Mouse (Mus musculus) hindbrain, embryonic 10.5 days (tissue): ENCODE measurements around the gene Ebf4. TPM values are rescaled to one million over a fixed set of nuclear protein-coding genes. Genes with fewer than 3 reads are reported as not detected.

Experiments used
- DNase-seq: peaks from one replicate; pipeline ENCODE4 v3.0.0-alpha.2; 2017; ENCODE audit warnings: low spot score
- H3K27ac ChIP-seq: fragments of 300-500 bp; sonication (generic); 2 replicates; pipeline ENCODE4 v1.5.1; 2016; ENCODE audit warnings: mild to moderate bottlenecking, moderate library complexity
- H3K27me3 ChIP-seq: fragments of 300-500 bp; sonication (generic); 2 replicates; pipeline ENCODE4 v1.6.1; 2016; ENCODE audit warnings: mild to moderate bottlenecking; ENCODE audit not compliant: poor library complexity, insufficient read depth, severe bottlenecking
- H3K36me3 ChIP-seq: fragments of 300-500 bp; sonication (generic); 2 replicates; pipeline ENCODE4 v1.6.1; 2016; ENCODE audit warnings: mild to moderate bottlenecking, moderate library complexity
- H3K4me1 ChIP-seq: fragments of 300-500 bp; sonication (generic); replicated peaks from 2 replicates; pipeline ENCODE4 v1.6.1; 2016; ENCODE audit warnings: mild to moderate bottlenecking
- H3K4me3 ChIP-seq: fragments of 300-500 bp; sonication (generic); 2 replicates; pipeline ENCODE4 v1.5.1; 2016; ENCODE audit warnings: mild to moderate bottlenecking, moderate library complexity
- H3K9me3 ChIP-seq: fragments of 300-500 bp; sonication (generic); 2 replicates; pipeline ENCODE4 v1.6.1; 2016; ENCODE audit warnings: mild to moderate bottlenecking, moderate library complexity
- WGBS: fragments of 180-500 bp; shearing (Covaris S2); methylation state at CpG from one replicate; pipeline ENCODE4 v1.1.7; 2016; 5-methylcytosine and 5-hydroxymethylcytosine counted together
- polyA plus RNA-seq: library from polyadenylated mRNA; unstranded; fragments of >200 nt; fragmentation: Nextera tagmentation; extraction: Ambion mirVana; gene quantifications from 2 replicates; pipeline ENCODE4 v1.2.1, GENCODE M21; 2016

Gene Ebf4
- polyA plus RNA-seq, 1 experiment from 2014 or later: 0.95 TPM

- Histone ChIP-seq H3K4me1 (no peaks in the 10 kb centered on the region), H3K36me3 (peaks cover 72% of the 10 kb centered on the region), H3K4me3 (no peak overlapping the region), H3K9me3 (no peaks in the 10 kb centered on the region), H3K27ac (no peak overlapping the region), H3K27me3 (peaks cover 7% of the 10 kb centered on the region)
- DNase-seq: no peak
- 49% methylated on average over 4 of the region's 4 CpGs for WGBS
Observed at GRCm38 (mm10) chr2:130303014-130303413, 8.0 kb downstream of the Ebf4 start.

GRCm38 (mm10) chr2:130327057-130327456 lies 32.1 kb downstream of the Ebf4 start:
- no peaks in the 10 kb centered on the region for H3K9me3 ChIP-seq
- H3K27ac ChIP-seq: no peak overlapping the region
- H3K27me3 ChIP-seq: no peaks in the 10 kb centered on the region
- no peaks in the 10 kb centered on the region for H3K36me3 ChIP-seq
- no peak overlapping the region for H3K4me3 ChIP-seq
- DNase-seq: no peak
- 79% methylated on average over 1 of the region's 1 CpGs for WGBS
- no peaks in the 10 kb centered on the region for H3K4me1 ChIP-seq

- 87% methylated on average over 2 of the region's 2 CpGs for WGBS
- H3K9me3 ChIP-seq: no peaks in the 10 kb centered on the region
- H3K36me3 ChIP-seq: no peaks in the 10 kb centered on the region
- no peak for DNase-seq
- H3K27me3 ChIP-seq: no peaks in the 10 kb centered on the region
- H3K4me3 ChIP-seq: no peak overlapping the region
- no peak overlapping the region for H3K27ac ChIP-seq
- no peaks in the 10 kb centered on the region for H3K4me1 ChIP-seq
Observed at GRCm38 (mm10) chr2:130329502-130329901, 34.5 kb downstream of the Ebf4 start.

GRCm38 (mm10) chr2:130335112-130335511 lies 40.1 kb downstream of the Ebf4 start:
- no peaks in the 10 kb centered on the region for H3K9me3 ChIP-seq
- no peak overlapping the region for H3K27ac ChIP-seq
- H3K36me3 ChIP-seq: no peaks in the 10 kb centered on the region
- H3K4me1 ChIP-seq: no peaks in the 10 kb centered on the region
- H3K27me3 ChIP-seq: no peaks in the 10 kb centered on the region
- DNase-seq: no peak
- H3K4me3 ChIP-seq: no peak overlapping the region
- 83% methylated on average over 6 of the region's 6 CpGs for whole genome bisulfite sequencing

GRCm38 (mm10) chr2:130340464-130341219 lies 45.7 kb downstream of the Ebf4 start:
- WGBS: 90% methylated on average over 8 of the region's 8 CpGs
- no peaks in the 10 kb centered on the region for H3K27me3 ChIP-seq
- no peaks in the 10 kb centered on the region for H3K36me3 ChIP-seq
- DNase-seq: no peak
- H3K4me1 ChIP-seq: no peaks in the 10 kb centered on the region
- no peaks in the 10 kb centered on the region for H3K9me3 ChIP-seq
- no peak overlapping the region for H3K27ac ChIP-seq
- H3K4me3 ChIP-seq: no peak overlapping the region

- DNase-seq: no peak
- H3K4me1 ChIP-seq: no peaks in the 10 kb centered on the region
- no peak overlapping the region for H3K4me3 ChIP-seq
- WGBS: 92% methylated on average over 7 of the region's 7 CpGs
- no peak overlapping the region for H3K27ac ChIP-seq
- H3K9me3 ChIP-seq: no peaks in the 10 kb centered on the region
- H3K36me3 ChIP-seq: no peaks in the 10 kb centered on the region
- H3K27me3 ChIP-seq: no peaks in the 10 kb centered on the region
Observed at GRCm38 (mm10) chr2:130341220-130341580, 46.2 kb downstream of the Ebf4 start.

GRCm38 (mm10) chr2:130350376-130350775 lies 55.4 kb downstream of the Ebf4 start:
- WGBS: 90% methylated on average over 3 of the region's 3 CpGs

GRCm38 (mm10) chr2:130351758-130352339 lies 56.9 kb downstream of the Ebf4 start:
- Histone ChIP-seq H3K4me3 (no peak overlapping the region), H3K4me1 (peaks cover 5% of the 10 kb centered on the region; the same call in 1 of the 2 replicates), H3K27me3 (0 out of 2 replicates have a peak, but pooled peaks cover 3% of the 10 kb centered on the region), H3K9me3 (no peaks in the 10 kb centered on the region), H3K36me3 (no peaks in the 10 kb centered on the region), H3K27ac (no peak overlapping the region)
- no peak for DNase-seq
- 40% methylated on average over 5 of the region's 5 CpGs for WGBS

More at GRCm38 (mm10) chr2:130350376-130350775, 55.4 kb downstream of the Ebf4 start:
- no peak for DNase-seq
- no peaks in the 10 kb centered on the region for H3K36me3 ChIP-seq
- H3K4me3 ChIP-seq: no peak overlapping the region
- 0 out of 2 replicates have a peak, but pooled peaks cover 3% of the 10 kb centered on the region for H3K27me3 ChIP-seq
- H3K27ac ChIP-seq: no peak overlapping the region
- H3K4me1 ChIP-seq: peaks cover 5% of the 10 kb centered on the region; the same call in 1 of the 2 replicates
- H3K9me3 ChIP-seq: no peaks in the 10 kb centered on the region

GRCm38 (mm10) chr2:130353411-130353810 lies 58.4 kb downstream of the Ebf4 start:
- 94% methylated on average over 8 of the region's 8 CpGs for WGBS
- H3K27ac ChIP-seq: no peak overlapping the region
- H3K9me3 ChIP-seq: no peaks in the 10 kb centered on the region
- peaks cover 10% of the 10 kb centered on the region for H3K27me3 ChIP-seq
- peaks cover 5% of the 10 kb centered on the region; the same call in 1 of the 2 replicates for H3K4me1 ChIP-seq
- no peak overlapping the region for H3K4me3 ChIP-seq
- no peak for DNase-seq
- H3K36me3 ChIP-seq: no peaks in the 10 kb centered on the region

GRCm38 (mm10) chr2:130353889-130354288 lies 58.9 kb downstream of the Ebf4 start:
- DNase-seq: no peak
- H3K4me1 ChIP-seq: peaks cover 5% of the 10 kb centered on the region; the same call in 1 of the 2 replicates
- no peaks in the 10 kb centered on the region for H3K36me3 ChIP-seq
- H3K27me3 ChIP-seq: peaks cover 15% of the 10 kb centered on the region
- no peak overlapping the region for H3K4me3 ChIP-seq
- WGBS: 64% methylated on average over 3 of the region's 3 CpGs
- no peaks in the 10 kb centered on the region for H3K9me3 ChIP-seq
- H3K27ac ChIP-seq: no peak overlapping the region

- peaks cover 49% of the 10 kb centered on the region for H3K27me3 ChIP-seq
- no peaks in the 10 kb centered on the region for H3K9me3 ChIP-seq
- H3K36me3 ChIP-seq: no peaks in the 10 kb centered on the region
- H3K4me3 ChIP-seq: no peak overlapping the region
- WGBS: 91% methylated on average over 5 of the region's 5 CpGs
- H3K4me1 ChIP-seq: peaks cover 11% of the 10 kb centered on the region
- H3K27ac ChIP-seq: no peak overlapping the region
- no peak for DNase-seq
Observed at GRCm38 (mm10) chr2:130357551-130357950, 62.6 kb downstream of the Ebf4 start.

- WGBS: 23% methylated on average over 5 of the region's 5 CpGs
- Histone ChIP-seq H3K36me3 (no peaks in the 10 kb centered on the region), H3K4me1 (peaks cover 14% of the 10 kb centered on the region), H3K27me3 (peaks cover 62% of the 10 kb centered on the region), H3K27ac (no peak overlapping the region), H3K9me3 (no peaks in the 10 kb centered on the region), H3K4me3 (no peak overlapping the region)
- no peak for DNase-seq
Observed at GRCm38 (mm10) chr2:130358852-130359251, 63.9 kb downstream of the Ebf4 start.

GRCm38 (mm10) chr2:130362511-130363026 lies 67.6 kb downstream of the Ebf4 start:
- DNase-seq: peak; percentile 64
- Histone ChIP-seq H3K4me3 (peak overlapping the region; percentile 34; the same call in 1 of the 2 replicates), H3K9me3 (no peaks in the 10 kb centered on the region), H3K36me3 (no peaks in the 10 kb centered on the region), H3K27me3 (peaks cover 93% of the 10 kb centered on the region), H3K27ac (0 out of 2 replicates have a peak overlapping the region, but pooled peaks have one; percentile 2), H3K4me1 (peaks cover 25% of the 10 kb centered on the region)
- 2% methylated on average over 14 of the region's 14 CpGs for WGBS
